Mouse (Mus musculus) testis, adult 2 months (tissue): Measurements from ENCODE around the gene Ankrd33b. TPM values are rescaled to one million over a fixed set of nuclear protein-coding genes. Genes with fewer than 3 reads are reported as not detected.

ENCODE experiments used
- H3K27ac ChIP-seq: fragments of 200-500 bp; 2 replicates; pipeline ENCODE4 v1.5.1; 2012; ENCODE audit warnings: low read depth, low read length; ENCODE audit not compliant: control insufficient read depth, insufficient read depth
- H3K27me3 ChIP-seq: fragments of 200-500 bp; 2 replicates; pipeline ENCODE4 v1.6.1; 2012; ENCODE audit warnings: mild to moderate bottlenecking, low read length, moderate library complexity; ENCODE audit not compliant: control insufficient read depth, insufficient read depth
- H3K36me3 ChIP-seq: fragments of 200-500 bp; 2 replicates; pipeline ENCODE4 v1.6.1; 2012; ENCODE audit warnings: mild to moderate bottlenecking, low read length; ENCODE audit not compliant: control insufficient read depth, insufficient read depth
- H3K4me1 ChIP-seq: fragments of 200-500 bp; 2 replicates; pipeline ENCODE4 v1.6.1; 2012; ENCODE audit warnings: low read length; ENCODE audit not compliant: control insufficient read depth, insufficient read depth
- H3K4me3 ChIP-seq: fragments of 200-500 bp; 2 replicates; pipeline ENCODE4 v1.5.1; 2012; ENCODE audit warnings: low read depth, mild to moderate bottlenecking, low read length, moderate library complexity, mixed read lengths; ENCODE audit not compliant: control insufficient read depth
- CTCF ChIP-seq: fragments of 200-500 bp; IDR thresholded peaks from 2 replicates; pipeline ENCODE4 v1.5.1; 2012; ENCODE audit warnings: low read depth, mild to moderate bottlenecking, inconsistent platforms, low read length, moderate library complexity; ENCODE audit not compliant: control insufficient read depth, insufficient read depth, insufficient replicate concordance
- POLR2A ChIP-seq: fragments of 200-500 bp; IDR thresholded peaks from 2 replicates; pipeline ENCODE4 v1.6.1; 2012; ENCODE audit warnings: low read depth, mild to moderate bottlenecking, inconsistent platforms, low read length, moderate library complexity; ENCODE audit not compliant: control insufficient read depth
- polyA plus RNA-seq: library from polyadenylated mRNA; depleted of rRNA; stranded (reverse); fragments of >200 nt; gene quantifications from 2 replicates; pipeline ENCODE4 v1.2.3, GENCODE M21; 2012

Ankrd33b gene
- polyA plus RNA-seq, 1 experiment: 0.58 TPM

DNA sequence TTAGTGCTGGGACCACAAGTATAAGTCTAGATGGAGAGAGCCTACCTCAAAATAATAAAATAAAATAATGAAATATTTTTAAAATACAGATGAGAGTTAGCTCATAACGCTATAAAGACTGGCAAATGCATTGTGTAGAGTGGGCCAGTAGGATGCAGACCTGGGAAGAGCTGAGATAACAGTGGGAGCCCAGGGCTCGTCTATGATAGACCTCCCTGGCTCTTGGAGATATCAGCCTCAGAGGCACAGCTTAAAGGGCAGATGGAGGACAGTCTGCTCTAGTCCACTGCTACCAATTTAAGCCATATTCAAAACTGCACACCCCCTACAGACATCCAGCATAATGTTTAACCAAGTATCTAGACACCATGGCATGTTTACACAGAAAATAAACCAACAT is 86.8 kb downstream of the Ankrd33b start:
- H3K4me3 ChIP-seq: no peak overlapping the region
- H3K27ac ChIP-seq: no peak overlapping the region
- peaks cover 15% of the 10 kb centered on the region for H3K4me1 ChIP-seq
- H3K36me3 ChIP-seq: no peaks in the 10 kb centered on the region
- TF ChIP-seq CTCF (no peak), POLR2A (no peak)
- no peaks in the 10 kb centered on the region for H3K27me3 ChIP-seq

GRCm38 (mm10) chr15:31280059-31280458 is 87.5 kb downstream of the Ankrd33b start:
- no peak overlapping the region for H3K27ac ChIP-seq
- H3K4me1 ChIP-seq: peaks cover 12% of the 10 kb centered on the region
- H3K36me3 ChIP-seq: no peaks in the 10 kb centered on the region
- H3K4me3 ChIP-seq: no peak overlapping the region
- no peaks in the 10 kb centered on the region for H3K27me3 ChIP-seq
- no peak for TF ChIP-seq CTCF

- no peak for TF ChIP-seq CTCF
- Histone ChIP-seq H3K4me1 (peaks cover 12% of the 10 kb centered on the region), H3K36me3 (no peaks in the 10 kb centered on the region), H3K27me3 (no peaks in the 10 kb centered on the region), H3K27ac (no peak overlapping the region), H3K4me3 (no peak overlapping the region)
Measured at GRCm38 (mm10) chr15:31279577-31280004, 87.9 kb downstream of the Ankrd33b start.

GRCm38 (mm10) chr15:31279120-31279519 is 88.4 kb downstream of the Ankrd33b start:
- TF ChIP-seq POLR2A (no peak), CTCF (no peak)
- H3K4me3 ChIP-seq: no peak overlapping the region
- no peak overlapping the region for H3K27ac ChIP-seq
- H3K36me3 ChIP-seq: no peaks in the 10 kb centered on the region
- peaks cover 12% of the 10 kb centered on the region for H3K4me1 ChIP-seq
- H3K27me3 ChIP-seq: no peaks in the 10 kb centered on the region

GRCm38 (mm10) chr15:31278090-31278489 is 89.4 kb downstream of the Ankrd33b start:
- H3K4me1 ChIP-seq: peaks cover 12% of the 10 kb centered on the region

DNA sequence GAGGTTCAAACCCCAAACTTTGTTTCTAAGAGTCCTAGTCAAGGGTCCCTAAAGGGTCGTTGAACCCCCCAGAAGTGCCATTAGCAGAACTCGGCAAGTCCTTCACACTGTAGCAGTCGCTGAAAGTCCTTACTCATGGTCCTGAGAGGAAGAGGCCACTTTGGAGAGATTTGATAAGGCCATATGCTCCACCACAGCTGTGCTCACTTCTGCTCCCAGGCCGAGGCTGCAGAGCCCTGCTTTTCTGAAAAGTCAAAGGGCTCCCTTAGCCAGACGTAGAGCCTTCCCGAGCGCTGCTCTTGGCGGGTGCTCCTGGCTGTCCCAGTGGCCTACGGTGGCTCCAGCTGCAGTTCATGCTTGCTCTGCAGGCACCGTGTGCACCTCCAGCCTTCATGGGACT is 94.0 kb downstream of the Ankrd33b start:
- H3K36me3 ChIP-seq: no peaks in the 10 kb centered on the region
- H3K4me3 ChIP-seq: no peak overlapping the region
- H3K27ac ChIP-seq: no peak overlapping the region
- no peaks in the 10 kb centered on the region for H3K27me3 ChIP-seq
- H3K4me1 ChIP-seq: no peaks in the 10 kb centered on the region
- TF ChIP-seq CTCF (no peak), POLR2A (no peak)

More at GRCm38 (mm10) chr15:31278090-31278489, 89.4 kb downstream of the Ankrd33b start:
- Histone ChIP-seq H3K4me3 (no peak overlapping the region), H3K36me3 (no peaks in the 10 kb centered on the region), H3K27me3 (no peaks in the 10 kb centered on the region), H3K27ac (no peak overlapping the region)
- TF ChIP-seq CTCF (no peak), POLR2A (no peak)

DNA sequence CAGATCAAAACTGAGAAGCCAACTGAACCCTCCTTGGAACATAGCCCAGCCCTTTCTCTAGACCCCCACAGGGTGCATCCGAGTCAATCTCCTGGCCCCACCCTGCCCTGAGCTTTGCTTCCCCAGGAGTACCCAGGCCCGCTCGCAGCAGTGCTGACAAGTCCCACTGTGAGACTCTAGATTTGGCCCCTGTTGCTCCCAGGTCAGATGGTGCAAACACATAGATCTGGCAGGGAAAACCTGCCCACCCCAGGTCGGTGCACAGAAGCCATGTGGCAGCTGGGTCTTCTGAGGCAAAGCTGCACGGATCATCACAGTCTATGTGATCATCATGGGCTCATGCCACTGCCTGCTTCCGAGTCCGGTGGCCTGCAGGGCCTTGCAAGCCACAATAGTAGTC is 94.8 kb downstream of the Ankrd33b start:
- H3K4me3 ChIP-seq: no peak overlapping the region
- H3K36me3 ChIP-seq: no peaks in the 10 kb centered on the region
- no peak overlapping the region for H3K27ac ChIP-seq
- TF ChIP-seq POLR2A: no peak
- TF ChIP-seq CTCF: no peak
- H3K4me1 ChIP-seq: no peaks in the 10 kb centered on the region
- no peaks in the 10 kb centered on the region for H3K27me3 ChIP-seq

DNA sequence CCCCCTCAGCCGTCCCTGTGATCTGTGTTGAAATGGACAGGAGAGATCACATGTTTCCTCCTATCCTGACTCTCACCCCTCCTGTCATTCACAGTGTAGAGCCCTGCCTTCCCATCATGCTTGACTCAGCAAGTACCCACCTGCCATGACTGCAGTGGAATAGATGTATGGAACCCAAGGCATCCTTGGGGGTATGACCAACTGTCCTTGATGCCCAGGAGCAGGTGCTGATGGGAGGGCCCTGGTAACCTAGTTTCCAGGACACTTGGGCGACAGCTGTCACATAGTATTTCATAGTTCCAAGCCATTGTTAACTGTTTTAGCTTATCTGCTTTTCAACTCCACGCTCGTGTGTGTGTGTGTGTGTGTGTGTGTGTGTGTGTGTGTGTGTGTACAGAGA is 98.0 kb downstream of the Ankrd33b start:
- H3K27ac ChIP-seq: no peak overlapping the region
- TF ChIP-seq CTCF (no peak), POLR2A (no peak)
- no peaks in the 10 kb centered on the region for H3K36me3 ChIP-seq
- H3K4me3 ChIP-seq: peak overlapping the region; percentile 70
- no peaks in the 10 kb centered on the region; the same call in 1 of the 2 replicates for H3K4me1 ChIP-seq
- H3K27me3 ChIP-seq: no peaks in the 10 kb centered on the region
